Mouse (Mus musculus) ES-Bruce4 (cell line): ENCODE results near the gene Kdm4a.
A peak's percentile ranks its signal among the peaks of the same experiment; 100 is the strongest.

ENCODE experiments used
- CTCF ChIP-seq: IDR thresholded peaks from one replicate; pipeline ENCODE4 v1.8.1; 2011; ENCODE audit warnings: low read depth, low read length
- EP300 ChIP-seq: IDR thresholded peaks from 2 replicates; pipeline ENCODE4 v1.6.1; 2011; ENCODE audit warnings: low read depth, low read length; ENCODE audit not compliant: insufficient read depth
- POLR2A ChIP-seq: IDR thresholded peaks from one replicate; pipeline ENCODE4 v1.8.1; 2011; ENCODE audit warnings: low read length; ENCODE audit not compliant: insufficient read depth

- TF ChIP-seq EP300 = peak; percentile 98
- no peak for TF ChIP-seq CTCF
- no peak for TF ChIP-seq POLR2A
Observed at GRCm38 (mm10) chr4:118229035-118229770, 49.4 kb upstream of the Kdm4a start.
